Mouse (Mus musculus) heart, embryonic 13.5 days (tissue): ENCODE measurements around the gene Gm5475. TPM values are rescaled to one million over a fixed set of nuclear protein-coding genes. Genes with fewer than 3 reads are reported as not detected.
A peak's percentile ranks its signal among the peaks of the same experiment; 100 is the strongest.

Source experiments
- ATAC-seq: fragments of 200-750 bp; cut with Nextera tagmentation; 2 replicates; pipeline ENCODE4 v1.8.0; 2017; ENCODE audit warnings: moderate TSS enrichment; ENCODE audit not compliant: insufficient number of reproducible peaks, low FRiP score, low TSS enrichment; ENCODE audit errors: extremely low read depth
- H3K27ac ChIP-seq: fragments of 300-500 bp; sonication (generic); replicated peaks from 2 replicates; pipeline ENCODE4 v1.5.1; 2015; ENCODE audit warnings: moderate library complexity, mild to moderate bottlenecking, inconsistent platforms
- H3K27me3 ChIP-seq: fragments of 300-500 bp; sonication (generic); replicated peaks from 2 replicates; pipeline ENCODE4 v1.6.1; 2015; ENCODE audit warnings: mild to moderate bottlenecking, inconsistent platforms
- H3K36me3 ChIP-seq: fragments of 300-500 bp; sonication (generic); 2 replicates; pipeline ENCODE4 v1.6.1; 2015; ENCODE audit warnings: mild to moderate bottlenecking, inconsistent platforms
- H3K4me1 ChIP-seq: fragments of 300-500 bp; sonication (generic); 2 replicates; pipeline ENCODE4 v1.6.1; 2015; ENCODE audit warnings: inconsistent platforms
- H3K4me2 ChIP-seq: fragments of 300-500 bp; sonication (generic); 2 replicates; pipeline ENCODE4 v1.6.1; 2015; ENCODE audit warnings: inconsistent platforms, mild to moderate bottlenecking, moderate library complexity
- H3K4me3 ChIP-seq: fragments of 300-500 bp; sonication (generic); 2 replicates; pipeline ENCODE4 v1.5.1; 2015; ENCODE audit warnings: moderate library complexity, mild to moderate bottlenecking, inconsistent platforms
- H3K9ac ChIP-seq: fragments of 300-500 bp; sonication (generic); 2 replicates; pipeline ENCODE4 v1.6.1; 2015; ENCODE audit warnings: inconsistent platforms, mild to moderate bottlenecking, moderate library complexity
- H3K9me3 ChIP-seq: fragments of 300-500 bp; sonication (generic); 2 replicates; pipeline ENCODE4 v1.6.1; 2016; ENCODE audit warnings: inconsistent platforms
- WGBS: fragments of 180-500 bp; shearing (Covaris S2); methylation state at CpG from one replicate; pipeline ENCODE4 v1.1.7; 2015; ENCODE audit warnings: mixed read lengths; 5-methylcytosine and 5-hydroxymethylcytosine counted together
- polyA plus RNA-seq: library from polyadenylated mRNA; unstranded; fragments of >200 nt; fragmentation: Nextera tagmentation; extraction: Ambion mirVana; gene quantifications from 2 replicates; pipeline ENCODE4 v1.2.1, GENCODE M21; 2015

The Gm5475 gene
- polyA plus RNA-seq, 1 experiment from 2014 or later = 0.05 TPM

GRCm38 (mm10) chr15:100469189-100469545 is 47.2 kb downstream of the Gm5475 start:
- Histone ChIP-seq H3K4me1 (peaks cover 24% of the 10 kb centered on the region), H3K9ac (peak overlapping the region; percentile 93), H3K36me3 (peaks cover 35% of the 10 kb centered on the region), H3K9me3 (no peaks in the 10 kb centered on the region), H3K4me2 (peak overlapping the region; percentile 96), H3K27ac (peak overlapping the region; percentile 90), H3K27me3 (no peaks in the 10 kb centered on the region), H3K4me3 (peak overlapping the region; percentile 91)
- no peak for ATAC-seq
- WGBS = 0% methylated on average over 19 of the region's 19 CpGs

GRCm38 (mm10) chr15:100470037-100470436 is 48.1 kb downstream of the Gm5475 start:
- Histone ChIP-seq H3K4me1 (peaks cover 24% of the 10 kb centered on the region), H3K27me3 (no peaks in the 10 kb centered on the region), H3K4me3 (peak overlapping the region; percentile 91), H3K9me3 (no peaks in the 10 kb centered on the region), H3K27ac (no peak overlapping the region), H3K36me3 (peaks cover 43% of the 10 kb centered on the region), H3K9ac (peak overlapping the region; percentile 93), H3K4me2 (peak overlapping the region; percentile 96)
- no peak for ATAC-seq
- 39% methylated on average over 10 of the region's 10 CpGs for WGBS

- Histone ChIP-seq H3K9me3 (no peaks in the 10 kb centered on the region), H3K36me3 (peaks cover 82% of the 10 kb centered on the region), H3K4me3 (no peak overlapping the region), H3K27me3 (no peaks in the 10 kb centered on the region), H3K4me2 (no peak overlapping the region), H3K27ac (no peak overlapping the region), H3K9ac (no peak overlapping the region), H3K4me1 (peaks cover 12% of the 10 kb centered on the region)
- WGBS = 77% methylated on average over 7 of the region's 7 CpGs
- ATAC-seq = no peak
Observed at GRCm38 (mm10) chr15:100473926-100474503, 52.1 kb downstream of the Gm5475 start.

Other genes starting within 250 kb of the Gm5475 start
- 30.3 and 34.4 TPM in 2 replicates for gene Atf1, start 194.3 kb upstream of the Gm5475 start, polyA plus RNA-seq
- gene Tmprss12, start 141.3 kb upstream of the Gm5475 start, polyA plus RNA-seq = not detected in 2 replicates
- 3.1 and 3.3 TPM in 2 replicates for gene Mettl7a1, start 118.0 kb upstream of the Gm5475 start, polyA plus RNA-seq
- not detected in 2 replicates for gene Mettl7a3, start 87.2 kb upstream of the Gm5475 start, polyA plus RNA-seq
- not detected in 2 replicates for gene Methig1, start 69.0 kb upstream of the Gm5475 start, polyA plus RNA-seq
- gene Mettl7a2, start 68.9 kb upstream of the Gm5475 start, polyA plus RNA-seq = not detected in 2 replicates
- gene Higd1c, start 57.6 kb upstream of the Gm5475 start, polyA plus RNA-seq = not detected in 2 replicates
- gene Slc11a2, start 2.9 kb downstream of the Gm5475 start, polyA plus RNA-seq = 12.8 and 13.2 TPM in 2 replicates
- 15.3 and 15.8 TPM in 2 replicates for gene Letmd1, start 46.9 kb downstream of the Gm5475 start, polyA plus RNA-seq
- gene Csrnp2, start 73.3 kb downstream of the Gm5475 start, polyA plus RNA-seq = 8.7 and 8.9 TPM in 2 replicates
- 19.2 and 20.6 TPM in 2 replicates for gene Tfcp2, start 129.9 kb downstream of the Gm5475 start, polyA plus RNA-seq
- 4.4 and 5.6 TPM in 2 replicates for gene Pou6f1, start 177.8 kb downstream of the Gm5475 start, polyA plus RNA-seq
- gene Dazap2, start 193.2 kb downstream of the Gm5475 start, polyA plus RNA-seq = 202 and 203 TPM in 2 replicates
- gene Smagp, start 214.8 kb downstream of the Gm5475 start, polyA plus RNA-seq = 15.3 and 16.0 TPM in 2 replicates
- gene Bin2, start 247.4 kb downstream of the Gm5475 start, polyA plus RNA-seq = 2.9 and 3.2 TPM in 2 replicates